Mouse (Mus musculus) embryonic facial prominence, embryonic 10.5 days (tissue): Measurements from ENCODE around the gene Atp6v0a2. TPM values are rescaled to one million over a fixed set of nuclear protein-coding genes. Genes with fewer than 3 reads are reported as not detected.

Experiments
- DNase-seq: peaks from one replicate; pipeline ENCODE4 v3.0.0-alpha.2; 2017; ENCODE audit warnings: low spot score
- H3K27ac ChIP-seq: fragments of 300-500 bp; sonication (generic); replicated peaks from 2 replicates; pipeline ENCODE4 v1.5.1; 2016; ENCODE audit warnings: mild to moderate bottlenecking
- H3K27me3 ChIP-seq: fragments of 300-500 bp; sonication (generic); replicated peaks from 2 replicates; pipeline ENCODE4 v1.6.1; 2016; ENCODE audit warnings: low read depth, mild to moderate bottlenecking; ENCODE audit not compliant: poor library complexity, severe bottlenecking
- H3K36me3 ChIP-seq: fragments of 300-500 bp; sonication (generic); replicated peaks from 2 replicates; pipeline ENCODE4 v1.6.1; 2016; ENCODE audit warnings: mild to moderate bottlenecking, moderate library complexity
- H3K4me1 ChIP-seq: fragments of 300-500 bp; sonication (generic); 2 replicates; pipeline ENCODE4 v1.6.1; 2016
- H3K4me3 ChIP-seq: fragments of 300-500 bp; sonication (generic); 2 replicates; pipeline ENCODE4 v1.5.1; 2016; ENCODE audit warnings: mild to moderate bottlenecking, moderate library complexity
- H3K9me3 ChIP-seq: fragments of 300-500 bp; sonication (generic); 2 replicates; pipeline ENCODE4 v1.6.1; 2016; ENCODE audit warnings: mild to moderate bottlenecking
- WGBS: fragments of 180-500 bp; shearing (Covaris S2); methylation state at CpG from one replicate; pipeline ENCODE4 v1.1.7; 2016; 5-methylcytosine and 5-hydroxymethylcytosine counted together
- polyA plus RNA-seq: library from polyadenylated mRNA; unstranded; fragments of >200 nt; fragmentation: Nextera tagmentation; extraction: Ambion mirVana; gene quantifications from 2 replicates; pipeline ENCODE4 v1.2.1, GENCODE M21; 2016

Gene Atp6v0a2
- polyA plus RNA-seq, 1 experiment from 2014 or later = 40.8 TPM

DNA sequence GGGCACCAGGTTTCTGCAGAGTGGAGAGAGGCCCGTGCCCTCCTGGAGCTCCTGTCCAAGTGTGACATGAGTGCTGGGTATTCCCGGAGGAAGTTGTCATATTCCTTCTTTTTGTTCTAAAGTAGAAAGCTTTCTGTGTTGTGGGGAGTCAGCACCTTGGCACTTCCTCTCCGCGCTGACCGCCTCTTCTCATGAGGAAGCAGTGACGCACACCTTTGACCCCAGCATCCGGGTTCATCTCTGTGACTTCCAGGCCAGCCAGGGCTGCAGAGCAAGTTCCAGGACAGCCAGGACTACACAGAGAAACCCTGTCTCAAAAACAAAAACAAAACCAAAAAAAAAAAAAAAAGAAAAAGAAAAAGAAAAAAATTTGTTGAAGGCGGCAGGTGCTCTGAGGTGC is 86.8 kb downstream of the Atp6v0a2 start:
- no peak overlapping the region for H3K4me3 ChIP-seq
- no peak for DNase-seq
- no peaks in the 10 kb centered on the region for H3K27me3 ChIP-seq
- H3K4me1 ChIP-seq = no peaks in the 10 kb centered on the region
- peaks cover 99% of the 10 kb centered on the region for H3K36me3 ChIP-seq
- H3K9me3 ChIP-seq = 0 out of 2 replicates have a peak, but pooled peaks cover 3% of the 10 kb centered on the region
- WGBS = 92% methylated on average over 8 of the region's 8 CpGs
- H3K27ac ChIP-seq = no peak overlapping the region

DNA sequence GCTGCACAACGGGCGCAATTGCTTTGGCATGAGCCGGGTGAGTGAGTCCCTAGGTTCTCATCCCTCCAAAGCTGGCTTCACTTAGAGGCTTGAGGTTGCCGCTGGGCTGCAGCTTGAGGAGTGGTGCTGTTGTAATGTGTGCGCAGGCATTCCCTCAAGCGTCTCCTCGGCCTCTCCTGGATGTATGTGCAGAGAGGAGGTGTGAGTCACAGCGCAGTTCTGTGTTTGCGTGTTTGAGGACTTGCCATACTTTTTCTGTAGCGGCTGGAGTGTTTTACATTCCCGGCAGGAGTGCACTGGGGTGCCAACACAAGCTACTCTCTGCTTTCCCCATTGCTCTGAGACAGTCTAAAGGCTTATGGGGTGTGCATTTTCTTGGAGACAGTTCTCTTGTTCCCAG is 89.6 kb downstream of the Atp6v0a2 start:
- no peak overlapping the region for H3K27ac ChIP-seq
- WGBS = 94% methylated on average over 11 of the region's 11 CpGs
- no peaks in the 10 kb centered on the region for H3K27me3 ChIP-seq
- H3K9me3 ChIP-seq = no peaks in the 10 kb centered on the region
- H3K36me3 ChIP-seq = peaks cover 98% of the 10 kb centered on the region
- no peaks in the 10 kb centered on the region for H3K4me1 ChIP-seq
- DNase-seq = no peak
- no peak overlapping the region for H3K4me3 ChIP-seq

DNA sequence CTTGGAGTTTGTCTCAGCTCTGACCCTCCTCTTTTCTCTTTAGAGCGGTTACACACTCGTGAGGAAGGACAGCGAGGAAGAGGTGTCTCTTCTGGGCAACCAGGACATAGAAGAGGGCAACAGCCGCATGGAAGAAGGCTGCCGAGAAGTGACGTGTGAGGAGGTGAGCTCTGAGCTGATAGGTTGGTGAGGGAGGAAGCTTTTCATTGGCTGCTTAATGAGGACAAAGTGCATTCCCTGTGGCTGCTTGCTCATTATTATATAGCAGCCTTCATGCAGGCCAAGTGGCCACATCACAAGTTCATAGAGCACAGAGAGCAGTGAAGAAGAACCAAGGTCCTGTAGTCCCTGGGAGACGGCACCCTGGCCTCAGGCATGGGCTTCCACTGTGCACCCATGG is 90.0 kb downstream of the Atp6v0a2 start:
- peaks cover 98% of the 10 kb centered on the region for H3K36me3 ChIP-seq

DNA sequence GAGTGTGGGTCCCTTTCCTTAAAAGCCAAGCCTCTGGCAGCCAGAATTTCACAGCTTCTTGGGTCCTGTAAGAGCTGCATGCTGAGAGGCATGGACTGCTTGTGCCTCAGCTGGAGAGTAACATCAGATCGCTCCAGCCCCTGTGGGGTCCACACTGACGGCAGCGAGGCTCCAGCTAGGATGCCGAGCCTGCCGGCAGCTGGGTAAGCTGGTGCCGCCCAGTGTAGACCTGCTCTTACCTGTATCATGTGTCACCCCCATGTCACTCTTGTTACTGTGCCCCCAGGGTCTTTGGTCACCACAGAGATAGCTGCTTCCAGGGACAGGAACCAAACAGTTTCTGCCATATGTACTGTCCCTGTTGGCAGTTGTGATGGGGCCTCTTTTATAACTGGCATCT is 94.7 kb downstream of the Atp6v0a2 start:
- no peak overlapping the region for H3K27ac ChIP-seq
- H3K36me3 ChIP-seq = peaks cover 59% of the 10 kb centered on the region
- H3K4me1 ChIP-seq = peaks cover 9% of the 10 kb centered on the region
- no peaks in the 10 kb centered on the region for H3K9me3 ChIP-seq
- DNase-seq = no peak
- WGBS = 92% methylated on average over 6 of the region's 6 CpGs
- H3K27me3 ChIP-seq = peaks cover 7% of the 10 kb centered on the region; the same call in 1 of the 2 replicates
- H3K4me3 ChIP-seq = no peak overlapping the region

More for the DNA sequence above, 90.0 kb downstream of the Atp6v0a2 start:
- Histone ChIP-seq H3K4me3 (no peak overlapping the region), H3K9me3 (no peaks in the 10 kb centered on the region), H3K4me1 (no peaks in the 10 kb centered on the region), H3K27ac (no peak overlapping the region), H3K27me3 (no peaks in the 10 kb centered on the region)
- DNase-seq = no peak
- WGBS = 91% methylated on average over 7 of the region's 7 CpGs

DNA sequence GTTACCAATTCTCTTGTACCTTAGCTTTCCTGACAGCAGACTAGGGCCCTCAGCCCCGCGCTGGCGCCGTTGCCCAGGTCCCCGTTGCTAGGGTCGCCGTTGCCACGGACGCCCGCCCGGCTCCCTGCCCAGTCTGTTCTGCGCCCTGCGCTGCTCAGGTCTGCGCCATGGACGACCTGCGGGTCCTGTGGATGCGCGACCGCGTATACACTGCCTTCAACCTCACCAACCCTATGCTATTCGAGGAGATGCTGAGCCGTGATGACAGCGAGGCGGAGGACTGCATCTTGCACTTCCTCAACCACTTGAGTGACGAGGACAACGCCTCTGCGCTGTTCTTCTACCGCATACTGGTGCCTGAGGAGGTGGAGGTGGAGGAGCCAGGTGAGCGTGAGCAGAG is 96.6 kb downstream of the Atp6v0a2 start, which contains the start of gene Dnah10:
TSS of gene Dnah10 (plus strand) at position 89 of the 400 bp plus-strand sequence.
- 9% methylated on average over 29 of the region's 29 CpGs for whole genome bisulfite sequencing

DNA sequence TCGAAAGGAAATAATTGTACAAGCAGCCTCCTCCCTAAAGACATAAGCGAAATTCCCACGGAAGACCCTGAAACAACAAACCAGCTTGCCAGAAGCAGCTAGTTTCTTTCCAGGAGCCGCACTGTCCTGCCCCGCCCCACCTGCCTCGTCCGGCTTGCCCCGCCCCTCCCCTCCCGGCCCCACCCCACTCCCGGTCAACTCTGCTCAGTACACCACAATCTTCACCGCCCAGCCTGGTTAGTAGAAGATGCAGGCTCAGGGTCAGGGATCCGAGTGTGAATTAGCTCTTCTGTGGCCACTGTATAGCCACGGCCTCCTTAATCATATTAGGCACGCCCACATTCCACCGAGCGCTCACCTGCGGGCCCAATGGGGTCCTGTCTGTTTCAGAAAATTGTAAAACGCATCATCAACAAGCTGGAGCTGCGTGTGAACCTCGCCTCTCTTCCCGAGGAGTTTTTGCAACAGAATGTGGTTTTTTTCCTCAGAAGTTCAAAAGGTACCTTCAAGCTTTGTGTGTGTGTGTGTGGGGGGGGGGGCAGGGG is 101.4 kb downstream of the Atp6v0a2 start:
- Histone ChIP-seq H3K4me1 (peaks cover 13% of the 10 kb centered on the region), H3K36me3 (no peaks in the 10 kb centered on the region), H3K4me3 (peak overlapping the region; percentile 46), H3K27ac (no peak overlapping the region), H3K27me3 (peaks cover 7% of the 10 kb centered on the region; the same call in 1 of the 2 replicates), H3K9me3 (no peaks in the 10 kb centered on the region)
- 15% methylated on average over 21 of the region's 21 CpGs for WGBS
- peak; percentile 42 for DNase-seq

More for the DNA sequence above, 96.6 kb downstream of the Atp6v0a2 start, which contains the start of gene Dnah10:
- peak; percentile 59 for DNase-seq
- no peak within 1 kb of the TSS for H3K27ac ChIP-seq
- peak within 1 kb of the TSS; percentile 15; the same call in 1 of the 2 replicates for H3K4me3 ChIP-seq
- no peaks in the 10 kb centered on the region for H3K9me3 ChIP-seq
- peaks cover 7% of the 10 kb centered on the region; the same call in 1 of the 2 replicates for H3K27me3 ChIP-seq
- H3K4me1 ChIP-seq = peaks cover 15% of the 10 kb centered on the region
- peaks cover 41% of the 10 kb centered on the region for H3K36me3 ChIP-seq

DNA sequence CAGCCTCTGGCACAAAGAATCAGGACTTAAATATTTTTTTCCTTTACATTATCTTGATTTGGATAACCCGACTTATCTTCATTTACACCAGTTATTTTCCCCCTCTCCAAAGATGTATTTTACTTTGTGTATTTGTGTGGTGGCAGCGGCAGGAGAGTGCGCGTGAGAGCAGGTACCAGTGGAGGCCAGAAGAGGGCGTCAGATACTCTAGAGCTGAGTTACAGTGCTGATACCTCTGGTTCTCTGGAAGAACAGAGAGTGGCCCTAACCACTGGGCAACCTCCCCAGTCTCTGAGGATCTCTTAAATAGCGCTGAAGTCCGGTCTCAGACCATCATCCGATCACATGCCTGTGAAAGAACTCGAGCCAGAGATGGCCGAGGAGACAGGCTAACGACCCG is 105.6 kb downstream of the Atp6v0a2 start:
- WGBS = 89% methylated on average over 12 of the region's 12 CpGs
- Histone ChIP-seq H3K9me3 (no peaks in the 10 kb centered on the region), H3K27me3 (no peaks in the 10 kb centered on the region)

DNA sequence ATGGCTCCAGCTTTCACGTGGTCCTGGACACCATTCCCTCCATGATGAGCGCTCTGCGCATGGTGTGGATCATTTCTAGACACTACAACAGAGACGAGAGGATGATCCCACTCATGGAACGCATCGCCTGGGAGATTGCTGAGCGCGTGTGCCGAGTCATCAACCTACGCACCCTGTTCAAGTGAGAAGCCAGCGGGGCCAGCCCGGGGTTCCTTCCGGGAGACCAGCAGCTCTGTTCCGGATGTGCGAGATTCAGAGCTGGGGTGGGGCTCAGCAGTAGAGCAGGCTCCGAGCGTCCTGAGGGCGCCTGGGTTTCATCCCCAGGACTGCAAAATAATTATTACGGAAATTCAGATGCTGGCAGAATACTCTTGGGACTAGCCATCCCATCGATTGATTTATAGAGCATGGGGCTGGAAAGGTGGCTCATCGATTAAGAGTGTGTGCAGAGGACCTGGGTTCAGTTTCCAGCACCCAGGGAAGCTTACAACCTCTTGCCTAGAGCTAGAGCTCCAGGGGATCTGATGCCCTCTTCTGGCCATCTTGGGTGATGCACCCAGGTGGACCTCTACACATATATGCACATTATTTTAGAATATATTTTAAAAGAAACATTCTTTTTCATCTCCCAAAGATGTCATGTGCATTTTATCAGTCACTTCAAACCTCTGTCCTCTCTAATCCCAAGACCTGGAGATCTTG is 113.7 kb downstream of the Atp6v0a2 start:
- Histone ChIP-seq H3K27me3 (no peaks in the 10 kb centered on the region), H3K4me1 (no peaks in the 10 kb centered on the region), H3K4me3 (no peak overlapping the region), H3K27ac (no peak overlapping the region), H3K36me3 (no peaks in the 10 kb centered on the region), H3K9me3 (peaks cover 12% of the 10 kb centered on the region; the same call in 1 of the 2 replicates)
- no peak for DNase-seq
- WGBS = 95% methylated on average over 21 of the region's 21 CpGs

More for the DNA sequence above, 105.6 kb downstream of the Atp6v0a2 start:
- peaks cover 6% of the 10 kb centered on the region for H3K4me1 ChIP-seq
- no peaks in the 10 kb centered on the region for H3K36me3 ChIP-seq
- no peak for DNase-seq
- no peak overlapping the region for H3K4me3 ChIP-seq
- no peak overlapping the region for H3K27ac ChIP-seq

DNA sequence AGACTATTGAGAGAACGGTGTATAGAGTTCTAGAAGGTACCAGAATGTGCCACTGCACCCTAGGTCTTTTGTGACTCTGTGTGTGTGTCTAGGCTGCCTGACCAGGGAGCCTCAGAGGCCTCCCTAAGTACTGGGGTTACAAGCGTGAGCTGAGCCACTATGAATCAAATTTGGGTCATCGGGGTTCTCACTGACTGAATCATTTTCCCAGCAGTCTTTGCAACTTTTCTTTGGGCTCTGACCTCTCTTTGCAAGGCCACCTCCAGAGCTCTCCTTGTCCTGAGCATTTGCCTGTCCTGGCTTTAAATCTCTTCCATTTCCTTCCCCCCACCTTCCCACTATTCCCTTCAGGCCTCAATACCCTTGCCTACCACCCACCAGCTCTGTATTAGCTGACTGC is 115.5 kb downstream of the Atp6v0a2 start:
- DNase-seq = no peak
- 85% methylated on average over 3 of the region's 3 CpGs for WGBS
- no peaks in the 10 kb centered on the region for H3K4me1 ChIP-seq
- no peak overlapping the region for H3K27ac ChIP-seq
- H3K27me3 ChIP-seq = no peaks in the 10 kb centered on the region
- no peaks in the 10 kb centered on the region for H3K36me3 ChIP-seq
- peaks cover 12% of the 10 kb centered on the region; the same call in 1 of the 2 replicates for H3K9me3 ChIP-seq
- no peak overlapping the region for H3K4me3 ChIP-seq

DNA sequence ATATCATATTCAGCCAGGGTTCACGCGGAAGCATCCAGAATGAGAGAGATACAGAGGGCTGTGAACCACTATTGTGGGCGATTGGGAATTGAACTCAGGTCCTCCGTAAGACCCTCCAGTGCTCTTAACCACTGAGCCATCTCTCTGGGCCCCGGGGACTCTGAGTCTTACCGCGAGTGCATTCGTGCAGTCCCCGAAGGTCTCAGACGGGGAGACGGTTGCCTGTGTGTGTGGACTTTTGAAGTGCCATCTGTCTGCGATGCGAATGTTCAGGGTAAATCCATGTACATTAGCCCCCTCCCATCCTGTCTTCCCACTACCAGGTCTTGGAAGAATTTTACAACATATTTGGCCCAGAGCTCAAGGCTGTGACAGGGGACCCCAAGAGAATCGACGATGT is 117.8 kb downstream of the Atp6v0a2 start:
- H3K36me3 ChIP-seq = no peaks in the 10 kb centered on the region
- peaks cover 9% of the 10 kb centered on the region; the same call in 1 of the 2 replicates for H3K9me3 ChIP-seq
- DNase-seq = no peak
- H3K4me1 ChIP-seq = no peaks in the 10 kb centered on the region
- H3K27ac ChIP-seq = no peak overlapping the region
- WGBS = 93% methylated on average over 15 of the region's 15 CpGs
- H3K27me3 ChIP-seq = no peaks in the 10 kb centered on the region
- H3K4me3 ChIP-seq = no peak overlapping the region

DNA sequence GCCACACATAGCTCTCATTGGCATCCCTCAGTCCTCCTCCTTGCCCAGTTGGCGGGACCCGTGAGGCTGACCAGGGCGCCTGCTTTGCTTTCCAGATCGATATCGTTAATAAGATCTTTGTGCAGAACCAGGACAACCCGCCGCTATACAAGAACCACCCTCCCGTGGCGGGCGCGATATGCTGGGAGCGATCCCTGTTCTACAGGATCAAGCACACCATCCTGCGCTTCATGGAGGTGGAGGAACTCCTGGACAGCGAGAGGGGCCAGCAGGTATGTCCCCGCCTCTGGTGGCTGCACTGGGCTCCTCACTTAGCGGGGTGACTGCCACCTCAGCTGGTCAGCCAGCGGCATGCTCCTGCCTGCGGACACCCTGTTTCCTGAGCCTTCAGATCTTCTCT is 119.9 kb downstream of the Atp6v0a2 start:
- Histone ChIP-seq H3K9me3 (no peaks in the 10 kb centered on the region), H3K27me3 (no peaks in the 10 kb centered on the region), H3K4me3 (no peak overlapping the region), H3K4me1 (no peaks in the 10 kb centered on the region), H3K27ac (no peak overlapping the region), H3K36me3 (no peaks in the 10 kb centered on the region)
- WGBS = 85% methylated on average over 18 of the region's 18 CpGs
- no peak for DNase-seq

DNA sequence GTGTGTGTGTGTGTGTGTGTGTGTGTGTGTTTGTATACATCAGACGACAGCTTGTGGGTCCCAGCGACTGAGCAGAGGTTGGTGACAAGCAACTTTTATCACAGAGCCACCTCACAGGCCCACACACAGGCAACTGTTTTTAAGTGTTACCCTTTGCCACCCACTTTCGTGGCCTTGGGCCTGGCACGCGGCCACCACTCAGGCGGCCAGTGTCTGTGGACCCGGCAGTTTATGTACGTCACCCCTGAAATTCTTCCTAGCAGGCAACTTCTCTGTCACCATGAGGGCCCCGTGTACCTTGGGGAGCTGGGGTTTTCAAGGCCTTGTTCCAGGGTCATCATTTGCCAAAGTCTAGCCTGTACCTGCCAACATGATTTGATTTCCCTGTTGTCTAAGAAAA is 123.3 kb downstream of the Atp6v0a2 start:
- no peaks in the 10 kb centered on the region for H3K9me3 ChIP-seq
- no peaks in the 10 kb centered on the region for H3K27me3 ChIP-seq
- no peak overlapping the region for H3K27ac ChIP-seq
- DNase-seq = no peak
- no peaks in the 10 kb centered on the region for H3K36me3 ChIP-seq
- no peaks in the 10 kb centered on the region for H3K4me1 ChIP-seq
- no peak overlapping the region for H3K4me3 ChIP-seq
- 92% methylated on average over 9 of the region's 9 CpGs for WGBS

DNA sequence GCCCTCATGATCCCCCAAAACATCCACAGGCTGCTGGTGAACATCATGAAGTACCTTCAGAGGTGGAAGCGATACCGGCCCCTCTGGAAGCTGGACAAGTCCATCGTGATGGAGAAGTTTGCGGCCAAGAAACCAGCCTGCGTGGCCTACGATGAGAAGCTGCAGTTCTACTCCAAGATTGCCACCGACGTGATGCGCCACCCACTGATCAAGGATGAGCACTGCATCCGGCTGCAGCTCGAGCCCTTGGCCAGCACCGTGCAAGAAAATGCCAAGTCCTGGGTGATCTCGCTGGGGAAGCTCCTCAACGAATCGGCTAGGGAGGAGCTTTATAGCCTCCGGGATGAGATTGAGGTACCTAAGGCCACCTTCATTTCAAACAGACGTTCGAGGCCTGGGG is 132.6 kb downstream of the Atp6v0a2 start:
- H3K4me1 ChIP-seq = no peaks in the 10 kb centered on the region

More for the DNA sequence above, 132.6 kb downstream of the Atp6v0a2 start:
- H3K9me3 ChIP-seq = peaks cover 8% of the 10 kb centered on the region; the same call in 1 of the 2 replicates
- no peak overlapping the region for H3K4me3 ChIP-seq
- DNase-seq = no peak
- WGBS = 64% methylated on average over 18 of the region's 18 CpGs
- H3K36me3 ChIP-seq = no peaks in the 10 kb centered on the region
- H3K27me3 ChIP-seq = no peaks in the 10 kb centered on the region
- H3K27ac ChIP-seq = no peak overlapping the region
